Mouse (Mus musculus): ENCODE measurements around the gene Gm14214.

The Gm14214 gene

GRCm38 (mm10) chr2:154723473-154723872, 46.4 kb downstream of the Gm14214 start:
- no peak for DNase-seq

GRCm38 (mm10) chr2:154720315-154720714, 49.5 kb downstream of the Gm14214 start:
- DNase-seq = no peak

Data from right cerebral cortex, adult 18-20 months (tissue).